In genomic region chr12:32829321-32830090, GRCm38 (mm10) we compare ENCODE assay signal across 17 mouse cellular contexts. TPM values are rescaled to one million over a fixed set of nuclear protein-coding genes. Genes with fewer than 3 reads are reported as not detected.
DNase-seq lines count a peak whose midpoint lies in the region; ATAC-seq and TF ChIP-seq lines count a peak whose summit lies in the region.
"Had no signal": no experiment of that assay in that cellular context is flagged by ENCODE, and none has a peak within 500 bp of the region (broad histone marks: within the 10 kb centered on the region; RNA-seq: fewer than 3 reads in every experiment).

No protein-coding gene starts in this region.

- TF ChIP-seq EP300 in liver, postnatal 0 days (IDR thresholded peaks at IDR 0.05; ENCODE audit: low read depth), result no peak

- H3K4me1 ChIP-seq in kidney, embryonic 16.5 days (ENCODE audit: insufficient read depth, low read length), result no peaks in the 10 kb centered on the region
- H3K4me1 ChIP-seq in liver, postnatal 0 days (ENCODE audit: insufficient read depth), result peaks cover 12% of the 10 kb centered on the region; the same call in 1 of the 2 replicates

- no peak overlapping the region for H3K27ac ChIP-seq in kidney, embryonic 16.5 days (ENCODE audit: low read length)
- H3K27ac ChIP-seq in liver, postnatal 0 days (ENCODE audit: low read depth), result no peak overlapping the region
- H3K27ac ChIP-seq: heart, embryonic 10.5 days; hindbrain, embryonic 15.5 days; liver, embryonic 15.5 days; macrophage; midbrain, embryonic 15.5 days had no signal

- no peak for TF ChIP-seq CTCF in liver, postnatal 0 days (IDR thresholded peaks at IDR 0.05; ENCODE audit: low read depth)

- no peaks in the 10 kb centered on the region for H3K27me3 ChIP-seq in kidney, embryonic 16.5 days (ENCODE audit: insufficient read depth, low read length)
- H3K27me3 ChIP-seq in liver, postnatal 0 days (ENCODE audit: insufficient read depth, low read length), result no peaks in the 10 kb centered on the region
- H3K27me3 ChIP-seq: hindbrain, embryonic 15.5 days; liver, embryonic 15.5 days; midbrain, embryonic 15.5 days had no signal

- H3K4me3 ChIP-seq in kidney, embryonic 16.5 days (ENCODE audit: low read length), result no peak overlapping the region
- H3K4me3 ChIP-seq in liver, postnatal 0 days (ENCODE audit: low read depth, low read length), result no peak overlapping the region
- H3K4me3 ChIP-seq: heart, embryonic 10.5 days; hindbrain, embryonic 15.5 days; liver, embryonic 15.5 days; midbrain, embryonic 15.5 days had no signal

- H3K9me3 ChIP-seq in kidney, embryonic 16.5 days (ENCODE audit: low read length), result no peaks in the 10 kb centered on the region
- H3K9me3 ChIP-seq in liver, postnatal 0 days (ENCODE audit: low read length), result no peaks in the 10 kb centered on the region
- H3K9me3 ChIP-seq: heart, embryonic 10.5 days; hindbrain, embryonic 15.5 days; liver, embryonic 15.5 days; midbrain, embryonic 15.5 days had no signal

- no peak for ATAC-seq in kidney, embryonic 16.5 days (ENCODE audit: low FRiP score, low TSS enrichment)
- ATAC-seq in liver, postnatal 0 days, result no peak
- ATAC-seq: forebrain, postnatal 0 days; midbrain, embryonic 15.5 days had no signal

- no peak overlapping the region for H3K4me2 ChIP-seq in kidney, embryonic 16.5 days (replicated peaks; ENCODE audit: low read depth, low read length)
- H3K4me2 ChIP-seq in liver, postnatal 0 days (ENCODE audit: low read depth, low read length), result no peak overlapping the region
- H3K4me2 ChIP-seq: hindbrain, embryonic 15.5 days; liver, embryonic 15.5 days; midbrain, embryonic 15.5 days had no signal

- 85% methylated on average over 9 of the region's 9 CpGs for WGBS in kidney, embryonic 16.5 days
- 85% methylated on average over 9 of the region's 9 CpGs for WGBS in liver, postnatal 0 days (ENCODE audit: insufficient replicate concordance)

- peak; percentile 43 for DNase-seq in kidney, adult 18-20 months
- DNase-seq in urinary bladder, postnatal 36 days (ENCODE audit: low spot score in 2 of 2), result peak; percentile 21 to 45
- no peak for DNase-seq in urinary bladder, postnatal 25 days (ENCODE audit: low spot score)
- peak; percentile 52 for DNase-seq in cerebellum, postnatal 14 days
- DNase-seq in lung, postnatal 10 days, result no peak
- DNase-seq in liver, postnatal 0 days, result no peak
- DNase-seq: forebrain, postnatal 0 days; gastrocnemius, postnatal 10 days; heart, postnatal 14 days; right cerebral cortex, postnatal 14 days; thymus, postnatal 4 days had no signal

- H3K9ac ChIP-seq in kidney, embryonic 16.5 days (replicated peaks; ENCODE audit: low read length), result no peak overlapping the region
- no peak overlapping the region for H3K9ac ChIP-seq in liver, postnatal 0 days (replicated peaks)
- H3K9ac ChIP-seq: forebrain, postnatal 0 days; hindbrain, embryonic 15.5 days; liver, embryonic 15.5 days; midbrain, embryonic 15.5 days had no signal

- peaks cover 22% of the 10 kb centered on the region for H3K36me3 ChIP-seq in kidney, embryonic 16.5 days (ENCODE audit: insufficient read depth, low read length)
- H3K36me3 ChIP-seq in liver, postnatal 0 days (replicated peaks; ENCODE audit: insufficient read depth, low read length), result peaks cover 38% of the 10 kb centered on the region

RNA-seq across cellular contexts. Expression of gene Nampt, which starts 10.2 kb away (rescaled TPM):
- polyA plus RNA-seq in kidney, embryonic 16.5 days (2015; fragmentation: Nextera tagmentation; extraction: Ambion mirVana), result 27.4 and 28.6 TPM in 2 replicates
- polyA plus RNA-seq in liver, postnatal 0 days (2015; fragmentation: Nextera tagmentation; extraction: Ambion mirVana), result 14.8 and 16.4 TPM in 2 replicates

Comparison
In these comparisons a context has a peak if more than half of its experiments do, and no peak if none do; other contexts are left out.
1. DNase-seq: peak in kidney, adult 18-20 months (single experiment), urinary bladder, postnatal 36 days (2 of 2) and cerebellum, postnatal 14 days (2 of 2); none in urinary bladder, postnatal 25 days (single experiment), lung, postnatal 10 days (single experiment) and liver, postnatal 0 days (single experiment).